Mouse (Mus musculus) G1E (cell line): Measurements from ENCODE around the gene Atg16l1.
"Not testable (repeated sequence)": the region's sequence is repeated elsewhere in the genome, so short reads cannot be mapped to it uniquely, and the experiment has no call there.

Source experiments
- CTCF ChIP-seq: IDR thresholded peaks from 2 replicates; pipeline ENCODE4 v1.5.1; 2012; ENCODE audit warnings: low read depth, low read length, inconsistent platforms, mixed read lengths
- GATA2 ChIP-seq: IDR thresholded peaks from 2 replicates; pipeline ENCODE4 v1.6.1; 2012; ENCODE audit warnings: low read depth, low read length, inconsistent platforms, borderline replicate concordance

DNA sequence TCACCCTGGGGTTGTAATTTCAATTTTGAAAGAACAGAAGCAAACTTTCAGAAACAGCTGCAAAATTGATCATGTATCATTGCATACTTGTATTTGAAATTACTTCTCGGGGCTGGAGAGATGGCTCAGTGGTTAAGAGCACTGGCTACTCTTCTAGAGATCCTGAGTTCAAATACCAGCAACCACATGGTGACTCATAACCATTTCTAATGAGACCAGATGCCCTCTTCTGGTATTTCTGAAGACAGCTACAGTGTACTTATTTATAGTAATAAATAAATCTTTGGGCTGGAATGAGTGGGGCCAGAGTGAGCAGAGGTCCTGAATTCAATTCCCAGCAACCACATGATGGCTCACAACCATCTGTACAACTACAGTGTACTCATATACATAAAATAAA lies 71.8 kb downstream of the Atg16l1 start:
- TF ChIP-seq GATA2, CTCF: not testable (repeated sequence)
